Mouse (Mus musculus) B cell, adult 2 months (primary cell): ENCODE results near the gene Ppp2r3d.
"Not testable (repeated sequence)": the region's sequence is repeated elsewhere in the genome, so short reads cannot be mapped to it uniquely, and the experiment has no call there.

Experiments used
- DNase-seq, 2 experiments: peaks; one replicate each; pipeline ENCODE4 v3.0.0; 2022

Ppp2r3d gene

DNA sequence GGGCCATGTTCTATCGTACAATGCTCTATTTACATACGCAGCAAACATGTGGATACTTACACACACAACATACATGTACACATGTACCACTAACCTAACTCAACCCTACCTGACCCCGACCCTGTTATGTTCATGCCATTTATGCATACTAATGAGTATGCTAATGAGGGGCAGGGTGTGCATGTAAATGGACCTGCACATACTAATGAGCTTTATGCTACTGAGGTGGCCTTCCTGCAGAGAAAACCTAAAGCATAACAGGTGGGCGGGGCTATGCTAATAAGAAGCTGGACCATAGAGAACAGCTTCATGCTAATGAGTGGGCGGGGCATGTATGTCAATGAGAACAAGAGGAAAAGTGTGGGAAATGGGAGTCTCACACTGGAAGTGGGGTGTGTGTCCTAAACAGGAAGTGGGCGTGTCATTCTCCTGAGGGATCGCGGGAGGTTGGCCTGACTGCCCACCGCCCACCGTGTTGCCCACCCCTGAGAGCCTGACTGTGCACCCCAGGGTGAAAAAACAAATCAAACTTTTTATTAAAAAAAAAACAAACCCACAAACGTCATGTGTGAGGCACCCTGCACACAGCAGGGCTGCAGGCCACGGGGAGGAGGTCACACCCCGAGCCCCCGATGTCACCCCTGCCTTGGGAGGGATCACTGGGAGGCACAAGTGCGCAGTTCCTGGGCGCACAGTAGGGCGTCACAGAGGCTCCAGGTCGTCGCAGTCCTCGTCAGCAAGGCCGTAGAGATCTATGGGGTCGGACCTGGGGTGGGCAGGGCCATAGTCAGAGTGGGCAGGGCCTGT, at the start of gene Ppp2r3d:
Gene Ppp2r3d (minus strand): TSS at position 803 of the 807 bp plus-strand sequence.
- DNase-seq = peak; percentile 42 to 50

- DNase-seq = not testable (repeated sequence)
Measured at GRCm38 (mm10) chr9:124493693-124494092, 17.0 kb upstream of the Ppp2r3d start, which contains the start of gene Gm21836. Gene Gm21836 (minus strand): TSS chr9:124493793.

DNA sequence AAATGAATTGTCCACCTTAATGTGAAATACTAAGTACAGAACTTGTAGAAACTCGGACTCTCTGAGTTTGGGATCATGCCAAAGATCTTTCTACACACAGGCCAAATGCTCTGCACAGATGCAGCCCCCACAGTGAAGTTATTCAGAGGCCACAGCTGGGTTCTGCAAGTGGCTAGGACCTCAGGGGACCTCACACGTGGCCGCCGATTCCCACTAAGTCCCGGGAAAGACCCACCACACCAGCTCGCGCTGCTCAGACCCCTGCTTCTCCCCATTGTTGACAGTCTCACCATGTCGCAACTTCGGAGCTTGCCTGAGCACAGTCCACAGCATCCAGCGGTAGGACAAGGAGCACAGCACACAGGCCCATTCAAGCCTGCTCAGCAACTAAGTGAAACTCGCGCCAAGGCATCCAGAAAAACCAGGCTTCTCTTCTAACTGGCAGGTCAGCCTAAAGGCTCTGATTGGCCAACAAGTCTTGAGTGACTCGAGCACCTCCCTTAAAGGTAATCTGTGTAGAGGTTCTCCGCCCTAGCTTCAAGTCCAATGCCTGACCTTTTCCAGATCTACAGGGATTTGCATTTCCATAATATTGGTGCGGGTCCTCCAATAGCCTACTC, 3.8 kb upstream of the Ppp2r3d start:
- not testable (repeated sequence) for DNase-seq

- no peak for DNase-seq
Measured at GRCm38 (mm10) chr9:124478081-124478480, 1.4 kb upstream of the Ppp2r3d start.

DNA sequence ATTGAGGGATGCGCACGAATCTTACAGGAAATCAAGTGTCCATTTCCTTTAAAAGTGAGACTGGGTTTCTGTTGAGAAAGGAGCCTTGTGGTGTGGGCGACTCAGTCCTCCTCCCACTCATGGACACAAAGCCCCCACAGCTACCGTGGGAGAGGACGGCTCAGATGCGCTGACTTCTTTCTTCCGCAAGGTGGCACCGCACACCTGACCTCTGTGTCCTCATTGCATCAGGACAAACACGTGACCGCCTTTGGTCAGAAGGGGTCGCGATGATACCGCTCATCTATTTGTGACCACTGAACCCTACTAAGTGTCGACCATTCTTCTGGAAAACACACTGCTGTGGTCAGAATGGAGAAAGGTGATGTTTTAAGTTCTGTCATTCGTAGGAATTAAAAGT, 1.0 kb downstream of the Ppp2r3d start:
- DNase-seq = peak in 1 of 2 experiments; percentile 19

DNA sequence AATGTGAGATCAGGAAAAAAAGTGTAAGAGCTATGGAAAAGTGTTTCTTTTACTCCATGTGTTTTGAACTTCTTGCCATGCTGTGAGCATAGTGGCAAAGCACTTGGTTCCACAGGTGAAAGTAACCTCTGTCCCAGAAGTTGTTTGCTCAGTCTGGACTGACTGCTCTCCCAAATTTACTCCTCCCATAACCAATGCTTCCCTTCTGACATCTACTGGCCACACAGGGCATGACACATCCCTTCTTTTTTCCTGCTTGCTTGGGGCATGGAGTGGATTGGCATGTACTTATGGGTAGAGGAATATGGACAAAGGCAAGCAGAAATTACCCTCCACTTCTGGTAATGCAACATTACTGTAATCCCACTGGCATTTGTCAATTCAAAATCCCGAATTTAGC, 20.1 kb downstream of the Ppp2r3d start:
- DNase-seq = no peak

- peak; percentile 27 to 28 for DNase-seq
Measured at GRCm38 (mm10) chr9:124442533-124442855, 34.2 kb downstream of the Ppp2r3d start.

DNA sequence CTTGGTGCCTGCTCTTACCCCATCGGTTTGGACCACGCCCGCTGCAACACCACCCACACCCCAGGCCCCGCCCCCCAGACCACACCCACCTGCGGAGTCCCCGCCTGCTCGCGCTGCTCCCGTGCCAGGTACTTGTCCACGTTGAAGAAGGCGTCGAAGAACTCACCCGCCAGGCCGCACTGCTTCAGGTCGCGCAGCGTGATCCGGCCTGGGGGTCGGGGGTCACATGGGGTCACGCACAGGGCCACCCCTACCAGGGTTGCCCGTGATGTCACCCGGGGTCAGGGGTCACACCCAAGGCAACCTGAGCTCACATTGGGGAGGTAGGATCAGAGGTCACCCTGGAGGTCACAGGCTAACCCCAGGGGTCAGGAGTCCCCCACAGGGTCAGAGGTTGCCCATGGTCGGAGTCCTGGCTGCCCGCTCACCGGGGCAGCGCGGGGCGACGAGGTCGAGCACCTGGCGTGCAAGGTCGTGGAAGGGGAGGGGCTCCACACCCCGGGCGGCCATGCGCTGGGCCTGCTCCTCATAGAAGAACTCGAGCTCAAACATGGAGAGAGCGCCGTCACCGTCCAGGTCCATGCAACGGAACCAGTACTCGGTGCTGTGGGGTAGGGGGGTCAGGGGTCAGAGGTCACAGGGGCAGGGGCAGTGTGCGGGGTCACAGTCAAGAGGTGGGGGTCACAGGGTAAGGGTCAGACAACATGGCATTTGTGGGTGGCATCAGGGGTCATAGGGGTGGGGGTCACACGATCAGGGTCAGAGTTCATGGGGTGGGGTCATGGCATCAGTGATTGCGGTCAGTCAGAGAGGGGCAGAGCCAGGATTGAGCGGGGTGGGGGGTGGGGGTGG, 34.8 kb downstream of the Ppp2r3d start:
- DNase-seq = peak; percentile 16 to 26

DNA sequence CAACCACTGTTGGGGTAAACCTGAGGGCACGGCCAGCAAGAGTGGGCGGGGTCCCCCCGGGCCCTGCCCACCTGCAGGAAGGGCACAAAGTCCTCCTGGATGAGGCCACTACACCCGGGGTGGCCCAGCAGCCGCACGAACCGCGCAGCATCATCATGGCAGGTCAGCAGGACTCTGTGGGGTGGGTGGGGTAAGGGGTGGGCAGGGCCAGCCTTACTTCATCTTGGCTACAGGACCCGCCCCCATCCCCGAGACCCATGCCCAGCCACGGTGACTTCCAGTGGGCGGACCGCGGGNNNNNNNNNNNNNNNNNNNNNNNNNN, 36.0 kb downstream of the Ppp2r3d start:
- no peak for DNase-seq

DNA sequence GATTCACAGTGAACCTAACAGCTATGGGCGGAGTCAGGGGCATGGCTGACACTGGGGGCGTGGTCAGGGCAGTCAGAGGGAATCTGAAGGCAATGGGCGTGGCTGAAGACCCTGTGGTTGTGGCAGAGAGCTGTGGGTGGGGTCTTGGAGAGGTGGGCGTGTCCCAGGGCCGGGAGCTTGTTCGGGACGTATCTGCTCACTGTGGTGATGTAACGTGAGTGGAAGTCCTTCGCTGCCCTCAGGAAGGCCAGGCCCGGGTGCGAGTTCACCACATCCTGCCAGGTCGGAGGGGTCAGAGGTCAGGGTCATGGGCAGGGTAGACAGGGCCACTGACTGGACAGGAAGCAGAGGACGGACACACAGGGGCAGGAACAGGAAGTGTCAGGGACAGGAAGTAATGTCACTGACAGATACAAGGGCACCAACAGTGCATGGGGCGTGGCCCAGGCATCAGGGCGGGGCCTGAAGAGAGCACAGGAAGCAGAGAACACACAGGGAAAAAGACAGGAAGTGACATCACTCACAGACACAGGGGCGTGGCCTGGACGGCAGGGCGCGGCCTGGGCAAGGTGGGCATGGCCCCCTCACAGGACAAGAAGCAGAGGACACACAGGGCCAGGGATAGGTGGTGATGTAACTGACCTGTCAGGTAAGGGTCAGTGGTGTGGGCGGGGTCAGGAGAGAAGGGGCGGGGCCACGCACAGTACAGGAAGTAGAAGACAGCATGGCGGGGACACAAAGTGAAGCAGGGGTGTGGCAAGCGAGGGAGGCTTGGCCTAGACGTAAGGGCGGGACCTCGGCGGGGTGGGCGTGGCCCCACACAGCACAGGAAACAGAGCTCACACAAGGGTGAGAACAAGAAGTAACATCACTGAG, 36.6 kb downstream of the Ppp2r3d start:
- DNase-seq = peak; percentile 62 to 65

DNA sequence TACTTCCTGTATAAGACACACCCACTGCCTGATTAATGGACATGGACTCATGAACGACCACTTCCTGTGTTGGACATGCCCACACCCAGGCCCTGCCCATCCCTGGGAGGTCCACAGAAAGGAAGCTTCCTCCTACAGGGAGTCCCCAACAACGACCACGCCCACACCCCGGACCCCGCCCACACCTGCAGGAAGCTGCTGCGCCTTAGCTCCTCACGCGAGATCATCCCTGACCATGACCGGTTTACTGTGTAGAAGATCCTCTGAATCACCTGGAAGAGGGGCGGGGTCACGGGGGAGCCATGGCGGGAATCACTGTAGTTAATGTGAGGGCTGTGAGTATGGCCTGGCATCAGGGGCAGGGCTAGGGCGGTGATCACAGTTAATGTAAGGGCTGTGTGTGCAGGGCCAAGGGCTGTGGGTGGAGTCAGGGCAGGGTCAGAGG, 37.3 kb downstream of the Ppp2r3d start:
- peak; percentile 64 for DNase-seq

DNA sequence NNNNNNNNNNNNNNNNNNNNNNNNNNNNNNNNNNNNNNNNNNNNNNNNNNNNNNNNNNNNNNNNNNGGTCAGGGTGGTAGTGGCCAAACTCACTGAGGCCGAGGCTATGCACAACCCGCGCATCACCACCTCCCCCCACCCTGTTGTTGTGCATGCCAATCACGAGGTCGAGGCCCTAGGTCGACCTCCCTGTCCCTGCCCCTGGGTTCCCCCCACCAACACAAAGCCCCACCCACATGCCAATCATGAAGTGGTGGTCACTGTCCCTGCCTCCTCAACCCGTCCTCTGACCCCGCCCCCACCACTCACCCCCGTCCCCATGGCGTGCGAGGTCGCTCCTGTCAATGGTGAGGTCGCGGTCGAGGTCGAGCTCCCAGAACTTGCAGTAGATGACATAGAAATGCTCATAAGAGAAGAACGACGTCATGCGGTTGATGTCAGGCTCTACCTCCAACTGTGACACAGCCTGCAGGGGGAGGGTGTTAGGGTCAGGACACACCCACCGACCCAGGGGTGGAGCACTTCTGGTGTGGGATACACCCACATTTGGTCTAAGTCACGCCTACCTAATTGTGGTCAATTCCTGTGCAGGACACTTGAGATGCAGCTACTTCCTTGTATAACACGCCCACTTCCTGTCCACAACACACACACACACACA, 37.9 kb downstream of the Ppp2r3d start:
- peak; percentile 47 to 52 for DNase-seq

- DNase-seq = peak; percentile 95 to 97
Measured at GRCm38 (mm10) chr9:124425411-124425885, 51.2 kb downstream of the Ppp2r3d start.

- peak; percentile 96 to 97 for DNase-seq
Measured at GRCm38 (mm10) chr9:124424542-124425410, 51.9 kb downstream of the Ppp2r3d start.

GRCm38 (mm10) chr9:124424292-124424541, 52.5 kb downstream of the Ppp2r3d start:
- peak; percentile 96 for DNase-seq

GRCm38 (mm10) chr9:124423552-124424291, 53.0 kb downstream of the Ppp2r3d start:
- DNase-seq = no peak

DNA sequence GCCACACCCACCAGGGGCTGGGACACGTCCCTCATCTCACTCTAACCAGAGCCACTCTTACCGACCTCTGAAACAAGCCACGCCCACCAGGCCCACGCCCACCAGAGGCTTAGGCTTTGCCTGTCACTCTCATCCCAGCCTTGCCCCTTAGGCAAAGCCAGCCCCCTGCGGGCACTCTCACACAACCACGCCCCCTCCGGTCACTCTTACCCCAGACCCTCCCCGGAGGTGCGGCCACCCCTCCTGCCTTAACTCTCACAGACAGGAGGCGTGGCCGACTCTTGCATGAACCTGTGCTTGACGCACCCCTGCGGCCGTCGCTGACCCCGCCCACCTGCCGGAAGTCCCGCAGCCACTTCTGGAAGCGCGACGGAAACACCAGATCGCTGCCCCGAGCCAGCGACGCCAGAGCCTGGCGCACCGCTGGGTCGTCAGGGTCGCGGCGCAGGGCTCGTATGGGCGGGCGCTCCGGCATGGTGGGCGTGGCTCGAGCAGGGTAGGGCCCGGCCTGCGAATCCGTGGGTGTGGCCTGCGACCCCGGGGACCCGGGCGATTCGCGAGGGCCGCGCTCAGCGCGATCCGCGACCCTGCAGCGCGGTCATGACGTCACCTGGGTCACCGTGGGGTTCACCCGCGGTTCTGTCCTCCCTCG, 53.7 kb downstream of the Ppp2r3d start:
- DNase-seq = peak; percentile 97 to 98

GRCm38 (mm10) chr9:124422427-124422826, 54.3 kb downstream of the Ppp2r3d start:
- DNase-seq = peak; percentile 78

- DNase-seq = no peak
Measured at GRCm38 (mm10) chr9:124412921-124413320, 63.8 kb downstream of the Ppp2r3d start.

GRCm38 (mm10) chr9:124411553-124411952, 65.1 kb downstream of the Ppp2r3d start:
- no peak for DNase-seq
